Mouse (Mus musculus) urinary bladder, postnatal 14 days (tissue): ENCODE data around the gene Kras.

Experiments
- DNase-seq: peaks from one replicate; pipeline ENCODE4 v3.0.0; 2021; ENCODE audit warnings: low spot score

Kras gene

GRCm38 (mm10) chr6:145249291-145250184 is 501 bp downstream of the Kras start:
- DNase-seq, result peak; percentile 56

GRCm38 (mm10) chr6:145247886-145248285 is 2.2 kb downstream of the Kras start:
- no peak for DNase-seq

GRCm38 (mm10) chr6:145246841-145247240 is 3.2 kb downstream of the Kras start:
- DNase-seq, result no peak

- DNase-seq, result no peak
These were observed 7.5 kb downstream of the Kras start for GRCm38 (mm10) chr6:145242521-145242920.

- DNase-seq, result no peak
These were observed 9.8 kb downstream of the Kras start for GRCm38 (mm10) chr6:145240285-145240684.

- no peak for DNase-seq
These were observed 12.9 kb downstream of the Kras start for GRCm38 (mm10) chr6:145237148-145237547.

- no peak for DNase-seq
These were observed 14.7 kb downstream of the Kras start for GRCm38 (mm10) chr6:145235367-145235766.

- no peak for DNase-seq
These were observed 15.6 kb downstream of the Kras start for GRCm38 (mm10) chr6:145234391-145234790.

GRCm38 (mm10) chr6:145226296-145226695 is 23.7 kb downstream of the Kras start:
- no peak for DNase-seq

- no peak for DNase-seq
These were observed 25.8 kb downstream of the Kras start for GRCm38 (mm10) chr6:145224246-145224645.

GRCm38 (mm10) chr6:145215826-145216225 is 34.2 kb downstream of the Kras start:
- DNase-seq, result no peak

- DNase-seq, result no peak
These were observed 36.1 kb downstream of the Kras start for GRCm38 (mm10) chr6:145213916-145214315.

GRCm38 (mm10) chr6:145211376-145212305 is 38.4 kb downstream of the Kras start:
- no peak for DNase-seq

- DNase-seq, result peak; percentile 99
These were observed 39.2 kb downstream of the Kras start, which contains the start of the genes Casc1 and Etfrf1 for GRCm38 (mm10) chr6:145210816-145211338. Gene Casc1, minus strand, starts transcription at chr6:145211005. Gene Etfrf1, plus strand, starts transcription at chr6:145211134.

- DNase-seq, result no peak
These were observed 39.9 kb downstream of the Kras start for GRCm38 (mm10) chr6:145210056-145210680.

GRCm38 (mm10) chr6:145205142-145205541 is 44.9 kb downstream of the Kras start:
- DNase-seq, result no peak

GRCm38 (mm10) chr6:145204440-145204839 is 45.6 kb downstream of the Kras start:
- no peak for DNase-seq

GRCm38 (mm10) chr6:145202432-145203125 is 47.5 kb downstream of the Kras start:
- DNase-seq, result no peak

- no peak for DNase-seq
These were observed 51.9 kb downstream of the Kras start for GRCm38 (mm10) chr6:145197949-145198686.

- no peak for DNase-seq
These were observed 56.6 kb downstream of the Kras start for GRCm38 (mm10) chr6:145193446-145193845.
